Mouse (Mus musculus) kidney, postnatal 0 days (tissue): ENCODE results near the gene Olfr311. TPM values are rescaled to one million over a fixed set of nuclear protein-coding genes. Genes with fewer than 3 reads are reported as not detected.
"Not testable (repeated sequence)": the region's sequence is repeated elsewhere in the genome, so short reads cannot be mapped to it uniquely, and the experiment has no call there.

ENCODE experiments used
- ATAC-seq: fragments of 200-750 bp; cut with Nextera tagmentation; replicated peaks from 2 replicates; pipeline ENCODE4 v1.8.0; 2017; ENCODE audit warnings: low read depth, moderate number of reproducible peaks, moderate TSS enrichment, moderate library complexity; ENCODE audit not compliant: low FRiP score
- DNase-seq: peaks from one replicate; pipeline ENCODE4 v3.0.0-alpha.2; 2016; ENCODE audit warnings: low spot score
- H3K27ac ChIP-seq: fragments of 300-500 bp; sonication (generic); 2 replicates; pipeline ENCODE4 v1.5.1; 2014; ENCODE audit warnings: mild to moderate bottlenecking
- H3K27me3 ChIP-seq: fragments of 300-500 bp; sonication (generic); 2 replicates; pipeline ENCODE4 v1.6.1; 2014; ENCODE audit warnings: low read length, mixed read lengths; ENCODE audit not compliant: insufficient read depth
- H3K36me3 ChIP-seq: fragments of 300-500 bp; sonication (generic); 2 replicates; pipeline ENCODE4 v1.6.1; 2014; ENCODE audit warnings: low read length, mixed read lengths; ENCODE audit not compliant: insufficient read depth
- H3K4me1 ChIP-seq: fragments of 300-500 bp; sonication (generic); replicated peaks from 2 replicates; pipeline ENCODE4 v1.6.1; 2014; ENCODE audit warnings: antibody characterized with exemption, low read length, mixed read lengths; ENCODE audit not compliant: insufficient read depth
- H3K4me2 ChIP-seq: fragments of 300-500 bp; sonication (generic); 2 replicates; pipeline ENCODE4 v1.6.1; 2014; ENCODE audit warnings: mild to moderate bottlenecking, low read length, moderate library complexity, mixed read lengths
- H3K4me3 ChIP-seq: fragments of 300-500 bp; sonication (generic); replicated peaks from 2 replicates; pipeline ENCODE4 v1.5.1; 2014; ENCODE audit warnings: low read depth, low read length
- H3K9ac ChIP-seq: fragments of 300-500 bp; sonication (generic); 2 replicates; pipeline ENCODE4 v1.6.1; 2014; ENCODE audit warnings: low read depth, low read length
- H3K9me3 ChIP-seq: fragments of 300-500 bp; sonication (generic); replicated peaks from 2 replicates; pipeline ENCODE4 v1.6.1; 2016; ENCODE audit warnings: low read length, inconsistent platforms, mixed read lengths
- CTCF ChIP-seq: IDR thresholded peaks from 2 replicates; pipeline ENCODE4 v1.5.1; 2016; ENCODE audit warnings: antibody characterized with exemption, low read depth, mild to moderate bottlenecking, moderate library complexity
- WGBS: fragments of 180-500 bp; shearing (Covaris S2); extraction: QIAGEN DNeasy Blood & Tissue Kit; methylation state at CpG from one replicate; pipeline ENCODE4 v1.1.7; 2014; 5-methylcytosine and 5-hydroxymethylcytosine counted together
- polyA plus RNA-seq: library from polyadenylated mRNA; unstranded; fragments of >200 nt; fragmentation: Nextera tagmentation; extraction: Ambion mirVana; gene quantifications from 2 replicates; pipeline ENCODE4 v1.2.1, GENCODE M21; 2015

The Olfr311 gene
- polyA plus RNA-seq, result not detected in 2 replicates

DNA sequence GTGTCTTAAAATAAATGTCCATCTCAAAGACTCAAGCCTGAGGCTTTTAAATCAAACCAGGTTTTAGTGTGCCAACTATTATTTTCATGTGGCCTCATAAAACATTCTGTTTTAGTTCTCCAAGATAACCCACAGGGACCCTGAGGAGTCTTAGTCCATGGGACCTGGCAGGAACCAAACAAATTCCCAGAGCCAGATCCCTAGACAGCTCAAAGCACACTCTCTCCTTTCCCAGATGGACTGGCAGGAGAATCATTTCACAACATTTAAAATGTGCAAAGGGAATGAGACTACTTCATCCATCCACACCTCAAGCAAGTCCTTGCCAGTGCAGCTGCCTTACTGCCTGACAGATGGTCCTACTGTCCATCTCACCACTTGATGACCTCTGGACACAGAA is at the start of gene Olfr311:
Olfr311 (plus strand) TSS at position 301 of the 400 bp plus-strand sequence.
- not testable (repeated sequence) for ATAC-seq

GRCm38 (mm10) chr11:58789532-58789931 is 49.5 kb upstream of the Olfr311 start:
- DNase-seq, result no peak
- Histone ChIP-seq H3K9ac (no peak overlapping the region), H3K36me3 (no peaks in the 10 kb centered on the region), H3K4me1 (no peaks in the 10 kb centered on the region), H3K9me3 (no peaks in the 10 kb centered on the region), H3K4me2 (no peak overlapping the region), H3K27me3 (no peaks in the 10 kb centered on the region), H3K4me3 (no peak overlapping the region), H3K27ac (no peak overlapping the region)
- 22% methylated on average over 3 of the region's 3 CpGs for WGBS
- no peak for TF ChIP-seq CTCF
- no peak for ATAC-seq

More for the DNA sequence above, at the start of gene Olfr311:
- DNase-seq, H3K36me3 ChIP-seq, H3K27me3 ChIP-seq, H3K4me2 ChIP-seq, H3K9me3 ChIP-seq, H3K4me3 ChIP-seq, H3K4me1 ChIP-seq, H3K9ac ChIP-seq, H3K27ac ChIP-seq: not testable (repeated sequence)

DNA sequence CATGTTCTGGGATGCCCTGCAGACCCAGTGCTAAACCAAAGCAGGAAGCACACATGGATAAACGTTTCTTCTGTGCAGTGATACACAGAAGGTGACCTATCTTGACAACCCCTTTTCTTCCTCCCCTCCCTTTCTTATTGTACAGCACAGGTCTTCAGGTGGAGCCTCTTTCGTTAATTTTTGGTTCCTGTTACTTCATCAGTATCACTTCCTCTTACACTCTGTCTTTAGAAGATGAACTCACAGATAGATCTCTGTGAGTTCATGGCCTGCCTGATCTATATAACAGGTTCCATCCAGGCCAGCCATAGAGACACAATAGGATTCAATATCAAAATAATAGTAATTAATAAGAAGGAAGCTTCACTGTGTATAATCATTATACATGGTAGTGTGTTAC is 49.0 kb upstream of the Olfr311 start:
- H3K4me1 ChIP-seq, result no peaks in the 10 kb centered on the region
- 38% methylated on average over 2 of the region's 2 CpGs for WGBS
- ATAC-seq, result no peak

GRCm38 (mm10) chr11:58790646-58791045 is 48.4 kb upstream of the Olfr311 start:
- DNase-seq (no peak), ATAC-seq (no peak)
- H3K9ac ChIP-seq, result no peak overlapping the region
- H3K27me3 ChIP-seq, result no peaks in the 10 kb centered on the region
- H3K4me3 ChIP-seq, result no peak overlapping the region
- H3K4me2 ChIP-seq, result no peak overlapping the region
- H3K4me1 ChIP-seq, result no peaks in the 10 kb centered on the region
- no peak for TF ChIP-seq CTCF
- H3K36me3 ChIP-seq, result no peaks in the 10 kb centered on the region
- no peak overlapping the region for H3K27ac ChIP-seq
- 68% methylated on average over 6 of the region's 6 CpGs for WGBS
- no peaks in the 10 kb centered on the region for H3K9me3 ChIP-seq

More for the DNA sequence above, 49.0 kb upstream of the Olfr311 start:
- Histone ChIP-seq H3K27ac (no peak overlapping the region), H3K4me2 (no peak overlapping the region), H3K36me3 (no peaks in the 10 kb centered on the region), H3K9me3 (no peaks in the 10 kb centered on the region), H3K27me3 (no peaks in the 10 kb centered on the region), H3K4me3 (no peak overlapping the region), H3K9ac (no peak overlapping the region)
- no peak for TF ChIP-seq CTCF
- DNase-seq, result no peak

DNA sequence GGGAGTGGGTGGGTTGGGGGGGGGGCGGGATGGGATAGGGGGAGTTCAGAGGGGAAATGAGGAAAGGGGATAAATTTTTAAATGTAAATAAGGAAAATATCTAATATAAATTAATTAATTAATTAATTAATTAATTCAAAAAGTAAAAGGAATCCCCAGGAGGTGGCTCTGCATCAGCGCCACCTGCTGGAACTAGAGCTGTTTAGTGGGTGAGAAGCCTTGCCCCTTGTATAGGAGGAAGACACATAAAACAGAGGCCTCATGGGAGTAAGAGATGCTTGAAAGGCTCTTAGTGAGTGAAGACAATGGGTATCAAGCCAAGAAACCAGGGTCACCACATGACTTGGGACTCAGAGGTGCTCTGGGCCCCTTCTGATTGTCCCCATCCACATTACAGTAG is 43.2 kb upstream of the Olfr311 start:
- Histone ChIP-seq H3K36me3 (no peaks in the 10 kb centered on the region), H3K9me3 (no peaks in the 10 kb centered on the region), H3K4me2 (no peak overlapping the region), H3K9ac (no peak overlapping the region), H3K4me3 (no peak overlapping the region), H3K27me3 (no peaks in the 10 kb centered on the region), H3K4me1 (no peaks in the 10 kb centered on the region), H3K27ac (no peak overlapping the region)
- no peak for DNase-seq
- WGBS, result 87% methylated on average over 2 of the region's 2 CpGs
- TF ChIP-seq CTCF, result no peak
- no peak for ATAC-seq

DNA sequence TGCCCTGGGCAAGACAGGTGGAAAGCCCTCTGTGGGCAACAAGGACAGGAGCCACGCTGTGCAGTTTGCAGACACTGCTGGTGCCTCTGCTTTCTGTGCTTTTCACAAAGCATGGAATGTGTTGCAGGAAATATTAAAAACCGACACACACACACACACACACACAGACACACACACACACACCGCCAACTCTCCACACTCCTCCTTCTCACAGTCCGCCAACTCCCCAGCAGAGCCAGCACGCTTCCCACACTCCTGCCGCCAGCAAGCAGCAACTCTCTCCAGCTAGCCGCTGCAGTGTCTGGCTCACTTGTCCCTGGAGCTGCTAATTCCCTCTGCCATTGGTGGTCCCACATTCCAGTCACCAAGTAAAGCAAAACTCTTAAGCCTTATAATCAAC is 42.2 kb upstream of the Olfr311 start:
- ATAC-seq (no peak), DNase-seq (no peak)
- no peaks in the 10 kb centered on the region for H3K27me3 ChIP-seq
- TF ChIP-seq CTCF, result no peak
- H3K9ac ChIP-seq, result no peak overlapping the region
- H3K4me1 ChIP-seq, result no peaks in the 10 kb centered on the region
- no peaks in the 10 kb centered on the region for H3K9me3 ChIP-seq
- no peak overlapping the region for H3K4me3 ChIP-seq
- no peaks in the 10 kb centered on the region for H3K36me3 ChIP-seq
- H3K4me2 ChIP-seq, result no peak overlapping the region
- H3K27ac ChIP-seq, result no peak overlapping the region
- 79% methylated on average over 7 of the region's 7 CpGs for WGBS

DNA sequence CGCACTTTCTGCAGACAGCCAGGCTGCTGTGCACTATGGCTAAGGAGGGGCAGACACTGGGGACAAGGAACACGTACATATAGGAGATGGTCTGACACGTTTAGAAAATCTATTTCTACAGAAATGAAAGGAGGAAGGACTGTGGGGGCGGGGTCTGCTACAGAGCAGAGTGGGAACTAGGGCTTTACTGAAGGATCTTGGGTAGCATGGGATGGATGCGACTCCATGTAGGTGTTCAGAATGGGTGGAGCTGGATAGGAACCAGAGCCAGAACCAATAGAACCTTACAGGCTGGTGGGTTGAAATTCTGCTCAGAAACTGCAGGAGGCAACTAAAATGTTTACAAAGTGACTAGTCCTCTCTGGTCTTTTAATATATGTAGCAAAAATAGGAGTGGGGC is 39.3 kb upstream of the Olfr311 start:
- Histone ChIP-seq H3K4me3 (no peak overlapping the region), H3K27me3 (no peaks in the 10 kb centered on the region), H3K4me1 (no peaks in the 10 kb centered on the region), H3K4me2 (no peak overlapping the region), H3K9me3 (no peaks in the 10 kb centered on the region), H3K9ac (no peak overlapping the region), H3K27ac (no peak overlapping the region), H3K36me3 (no peaks in the 10 kb centered on the region)
- WGBS, result 76% methylated on average over 5 of the region's 5 CpGs
- DNase-seq (no peak), ATAC-seq (no peak)
- TF ChIP-seq CTCF, result no peak
